In genomic region chr13:101233181-101233842, GRCm38 (mm10) we compare ENCODE assay signal across 8 mouse cellular contexts.
DNase-seq lines count a peak whose midpoint lies in the region; ATAC-seq lines count a peak whose summit lies in the region.

No protein-coding gene starts in this region.

- 28% methylated on average over 8 of the region's 8 CpGs for WGBS in heart, embryonic 10.5 days
- 30% methylated on average over 8 of the region's 8 CpGs for WGBS in midbrain, embryonic 11.5 days

- no peak overlapping the region for H3K4me3 ChIP-seq in heart, embryonic 10.5 days
- H3K4me3 ChIP-seq in midbrain, embryonic 11.5 days (ENCODE audit: low read depth, low read length) = no peak overlapping the region

- H3K9ac ChIP-seq in midbrain, embryonic 11.5 days (ENCODE audit: low read length) = no peak overlapping the region

- H3K36me3 ChIP-seq in heart, embryonic 10.5 days = no peaks in the 10 kb centered on the region
- no peaks in the 10 kb centered on the region for H3K36me3 ChIP-seq in midbrain, embryonic 11.5 days (ENCODE audit: control insufficient read depth, insufficient read depth, low read length)

- H3K4me1 ChIP-seq in heart, embryonic 10.5 days = peaks cover 11% of the 10 kb centered on the region
- peaks cover 10% of the 10 kb centered on the region for H3K4me1 ChIP-seq in midbrain, embryonic 11.5 days (ENCODE audit: control insufficient read depth, insufficient read depth, low read length)

- no peaks in the 10 kb centered on the region for H3K9me3 ChIP-seq in heart, embryonic 10.5 days
- no peaks in the 10 kb centered on the region for H3K9me3 ChIP-seq in midbrain, embryonic 11.5 days (ENCODE audit: control insufficient read depth, low read length)

- H3K4me2 ChIP-seq in midbrain, embryonic 11.5 days = no peak overlapping the region

- peak; percentile 28 for DNase-seq in ovary, postnatal 14 days (ENCODE audit: low spot score)
- DNase-seq in ovary, adult 18-20 months (ENCODE audit: low spot score) = no peak
- peak; percentile 69 to 84 for DNase-seq in cerebellum, postnatal 36 days
- no peak for DNase-seq in heart, embryonic 10.5 days (ENCODE audit: low spot score)
- DNase-seq in kidney, postnatal 14 days = peak; percentile 28
- peak; percentile 95 for DNase-seq in midbrain, embryonic 11.5 days (ENCODE audit: low spot score, missing footprints)
- DNase-seq in T-cell, adult 2 months (ENCODE audit: low spot score) = no peak
- no peak for DNase-seq in spleen, postnatal 14 days (ENCODE audit: low spot score in 2 of 2)

- H3K27ac ChIP-seq in heart, embryonic 10.5 days = peak overlapping the region; percentile 69; the same call in 1 of the 2 replicates
- no peak overlapping the region for H3K27ac ChIP-seq in midbrain, embryonic 11.5 days (ENCODE audit: low read depth, low read length)

- H3K27me3 ChIP-seq in heart, embryonic 10.5 days (ENCODE audit: insufficient read depth, poor library complexity, severe bottlenecking) = no peaks in the 10 kb centered on the region
- no peaks in the 10 kb centered on the region for H3K27me3 ChIP-seq in midbrain, embryonic 11.5 days (ENCODE audit: control insufficient read depth, insufficient read depth, low read length)

- peak; percentile 73 for ATAC-seq in midbrain, embryonic 11.5 days (ENCODE audit: low FRiP score)

Comparison
In these comparisons a context has a peak if more than half of its experiments do, and no peak if none do; other contexts are left out.
1. DNase-seq: peak in ovary, postnatal 14 days (single experiment), cerebellum, postnatal 36 days (2 of 2), kidney, postnatal 14 days (single experiment) and midbrain, embryonic 11.5 days (single experiment); none in ovary, adult 18-20 months (single experiment), heart, embryonic 10.5 days (single experiment), T-cell, adult 2 months (single experiment) and spleen, postnatal 14 days (0 of 2).